Mouse (Mus musculus) skeletal muscle tissue, adult 2 months (tissue): ENCODE results near the gene Rpap1.

Experiments
- DNase-seq: peaks from one replicate; pipeline ENCODE4 v3.0.0-alpha.2; 2012; ENCODE audit warnings: low read depth, low spot score

Gene Rpap1

DNA sequence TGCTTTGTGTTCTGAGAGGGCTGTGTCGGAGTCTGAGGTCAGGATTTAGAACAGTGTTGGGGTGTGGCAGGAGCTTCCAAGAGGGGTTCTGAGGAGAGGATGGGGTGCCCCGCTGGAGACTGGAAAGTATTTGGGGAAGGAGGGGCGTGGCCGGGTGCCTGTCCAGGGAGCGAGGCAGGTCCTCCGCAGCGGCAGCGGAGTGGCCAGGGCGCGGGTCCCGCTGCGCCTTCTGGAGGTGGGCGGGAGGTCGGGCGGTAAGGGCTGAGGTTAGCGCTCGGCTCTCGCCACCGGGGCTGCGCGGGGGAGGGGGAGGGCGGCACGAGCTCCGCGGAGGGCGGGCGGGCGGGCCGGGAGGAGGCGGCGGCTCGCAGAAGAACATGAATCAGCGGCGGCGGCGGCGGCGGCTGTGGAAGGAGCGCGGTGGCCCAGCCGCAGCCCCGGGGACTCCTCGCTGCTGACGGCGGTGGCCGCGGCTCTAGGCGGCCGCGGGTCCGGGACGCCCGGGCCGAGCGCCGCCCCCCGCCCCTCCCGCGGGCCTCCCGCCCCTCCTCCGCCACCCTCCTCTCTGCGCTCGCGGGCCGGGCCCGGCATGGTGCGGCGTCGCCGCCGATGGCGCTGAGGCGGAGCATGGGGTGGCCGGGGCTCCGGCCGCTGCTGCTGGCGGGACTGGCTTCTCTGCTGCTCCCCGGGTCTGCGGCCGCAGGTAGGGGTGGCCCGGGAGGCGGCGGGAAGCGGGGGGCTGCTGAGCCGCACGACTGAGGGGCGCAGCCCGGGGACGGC is 12.0 kb upstream of the Rpap1 start:
- no peak for DNase-seq

GRCm38 (mm10) chr2:119798246-119798927 is 11.1 kb upstream of the Rpap1 start:
- DNase-seq, result peak; percentile 22

DNA sequence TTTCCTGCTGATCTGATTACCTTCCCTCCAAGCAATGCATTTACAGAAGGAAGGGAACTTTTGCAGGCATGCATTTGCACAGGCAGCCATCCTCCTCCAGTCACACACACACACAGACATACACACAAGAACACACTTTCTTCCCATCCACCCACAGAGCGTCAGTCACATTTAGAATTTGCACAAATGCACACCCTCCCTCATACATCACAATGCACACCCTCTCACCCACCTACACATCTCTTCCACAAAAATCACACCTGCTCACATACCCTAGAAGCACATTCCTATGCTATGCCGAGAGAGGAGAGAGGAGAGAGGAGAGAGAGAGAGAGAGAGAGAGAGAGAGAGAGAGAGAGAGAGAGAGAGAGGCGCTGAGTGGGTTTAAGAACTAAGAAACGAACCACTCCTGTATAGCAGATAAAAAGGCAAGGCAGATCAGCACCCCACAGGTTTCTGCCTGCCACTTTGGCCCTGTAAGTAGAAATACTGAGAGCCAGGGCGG is 10.0 kb upstream of the Rpap1 start, which contains the start of gene Tyro3:
Gene Tyro3 (plus strand): TSS at position 455 of the 505 bp plus-strand sequence.
- DNase-seq, result no peak

- DNase-seq, result no peak
Observed at GRCm38 (mm10) chr2:119789996-119790395, 2.7 kb upstream of the Rpap1 start.

DNA sequence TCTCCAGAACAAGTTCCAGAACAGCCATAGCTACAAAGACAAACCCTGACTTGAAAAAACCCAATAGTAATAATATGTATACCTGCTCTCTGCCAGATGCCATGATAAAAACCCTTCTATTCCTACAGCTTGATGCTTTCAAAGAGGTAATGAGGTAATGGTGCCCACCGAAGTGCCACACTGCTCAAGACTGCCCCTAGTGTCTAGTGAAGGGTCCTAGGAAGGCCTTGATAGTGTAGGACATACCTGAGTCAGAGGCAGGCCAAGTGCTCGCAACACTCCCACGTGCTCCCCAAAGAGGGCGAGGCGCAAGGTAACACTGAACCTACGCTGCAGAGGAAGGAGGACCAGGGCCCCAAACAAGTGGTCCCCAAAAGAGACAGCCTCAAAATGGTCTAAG is 20.1 kb downstream of the Rpap1 start:
- DNase-seq, result no peak

DNA sequence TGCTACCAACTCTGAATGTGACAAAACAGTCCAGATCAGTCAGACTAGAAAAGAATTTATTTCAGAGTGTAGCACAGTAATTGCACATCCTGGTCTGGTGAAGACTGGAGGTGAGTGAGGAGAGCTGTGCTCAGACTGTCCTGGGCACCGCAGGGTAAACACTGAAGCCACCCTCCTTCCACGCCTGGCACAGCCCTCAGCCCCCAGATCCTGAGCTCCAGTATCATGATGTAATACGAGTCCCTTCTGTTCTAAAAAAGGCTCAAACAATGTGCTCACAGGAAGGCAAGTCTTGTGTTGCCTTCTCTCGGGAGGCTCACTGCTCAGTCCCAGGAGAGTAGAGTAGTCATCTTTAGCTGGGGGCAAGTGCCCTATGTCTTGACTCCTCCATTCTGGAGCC is 23.4 kb downstream of the Rpap1 start:
- no peak for DNase-seq

- DNase-seq, result no peak
Observed at GRCm38 (mm10) chr2:119762276-119762675, 25.1 kb downstream of the Rpap1 start.

GRCm38 (mm10) chr2:119760251-119760650 is 27.1 kb downstream of the Rpap1 start, which contains the start of gene Ltk:
Ltk (minus strand) TSS chr2:119760431.
- no peak for DNase-seq

- no peak for DNase-seq
Observed at GRCm38 (mm10) chr2:119758844-119759835, 28.2 kb downstream of the Rpap1 start.

DNA sequence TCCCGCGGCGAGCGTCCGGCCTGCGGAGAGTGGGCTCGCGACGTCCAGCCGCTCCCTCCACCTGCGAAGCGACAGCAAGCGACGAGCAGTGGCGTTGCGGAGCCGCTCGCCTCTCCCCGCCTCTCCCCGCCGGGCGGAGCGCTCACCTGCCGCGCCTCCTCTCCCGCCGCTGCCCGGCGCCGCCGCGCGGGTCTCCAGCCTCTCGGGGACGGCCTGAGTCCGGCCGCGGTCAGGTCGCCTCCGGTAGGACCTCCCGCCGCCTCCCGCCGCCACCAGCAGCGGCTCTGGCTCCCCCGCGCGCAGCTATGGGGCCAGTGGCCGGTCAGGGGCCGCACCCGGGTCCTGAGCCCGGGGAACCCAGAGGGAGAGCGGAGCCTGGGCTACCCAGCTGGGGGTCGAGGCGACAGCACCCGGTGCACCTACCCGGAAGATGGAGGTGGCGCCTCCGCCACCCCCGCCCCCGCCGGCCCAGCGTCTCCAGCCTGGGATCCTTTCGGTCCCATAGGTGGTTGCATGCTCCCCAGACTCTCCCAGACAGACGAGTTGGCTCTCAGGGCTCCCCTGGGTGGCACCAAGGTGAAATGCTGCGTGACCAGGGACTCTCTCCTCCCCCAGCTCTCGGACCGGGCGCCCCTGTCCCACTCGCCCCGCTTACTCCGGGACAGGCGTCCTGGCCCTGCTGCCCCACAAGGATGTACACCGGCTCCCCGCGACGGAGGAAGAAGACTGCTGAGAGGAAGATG is 29.1 kb downstream of the Rpap1 start:
- DNase-seq, result no peak

DNA sequence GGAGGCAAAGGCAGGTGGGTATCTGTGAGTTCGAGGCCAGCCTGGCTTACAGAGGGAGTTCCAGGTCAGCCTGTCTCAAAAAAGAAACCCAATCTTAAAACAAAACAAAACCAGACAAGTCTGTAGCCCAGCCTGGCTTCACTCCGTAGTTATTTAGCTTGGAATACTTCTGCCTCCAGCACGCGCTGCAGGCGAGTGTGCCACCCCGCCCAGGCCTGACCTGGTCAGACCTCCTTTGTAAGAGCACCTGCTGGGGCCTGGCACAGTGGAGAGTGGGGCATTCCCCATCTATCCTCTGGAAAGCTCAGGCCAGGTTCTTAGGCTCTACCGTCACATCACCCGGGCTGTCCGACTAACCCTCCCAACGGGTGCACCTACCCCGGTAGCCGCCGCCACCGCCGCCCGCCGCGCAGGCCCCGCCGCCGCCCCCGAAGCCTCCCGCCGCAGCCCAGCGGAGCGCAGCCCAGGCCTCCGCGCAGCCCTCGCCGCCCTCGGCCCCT is 29.7 kb downstream of the Rpap1 start:
- no peak for DNase-seq

DNA sequence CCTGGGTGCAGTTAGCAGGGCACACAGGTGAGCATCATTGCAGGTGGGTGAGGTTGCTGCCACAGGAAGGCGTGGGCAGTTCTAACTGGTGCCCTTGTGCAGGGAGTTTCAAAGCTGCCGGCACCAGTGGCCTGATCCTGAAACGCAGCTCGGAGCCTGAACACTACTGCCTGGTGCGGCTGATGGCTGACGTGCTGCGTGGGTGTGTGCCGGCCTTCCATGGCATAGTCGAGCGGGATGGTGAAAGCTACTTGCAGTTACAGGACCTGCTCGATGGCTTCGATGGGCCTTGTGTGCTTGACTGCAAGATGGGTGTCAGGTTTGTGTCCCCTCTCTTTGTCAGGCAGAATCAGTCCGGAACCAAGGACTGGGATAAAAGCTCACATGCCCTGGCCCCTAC is 38.1 kb downstream of the Rpap1 start:
- no peak for DNase-seq

DNA sequence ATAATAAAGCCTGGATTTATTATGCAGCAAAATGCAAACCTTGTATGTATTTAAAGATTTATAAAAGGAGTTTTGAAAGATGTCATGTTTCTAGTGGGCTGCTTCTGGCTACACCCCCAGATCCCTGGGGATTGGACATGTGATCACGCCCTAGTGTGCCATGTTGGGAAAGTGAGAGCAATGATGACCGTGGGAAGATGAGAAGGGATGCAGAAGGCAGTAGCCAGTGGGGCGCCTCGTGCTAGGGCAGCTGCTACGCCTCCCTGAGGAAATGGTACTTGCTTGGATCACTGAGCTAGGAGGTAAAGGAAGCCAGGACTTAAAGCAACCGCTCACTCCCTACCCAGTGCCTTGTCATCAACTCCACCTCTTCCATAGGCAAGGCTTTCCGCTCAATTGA is 39.8 kb downstream of the Rpap1 start:
- no peak for DNase-seq

- no peak for DNase-seq
Observed at GRCm38 (mm10) chr2:119745281-119745680, 42.1 kb downstream of the Rpap1 start.

- DNase-seq, result no peak
Observed at GRCm38 (mm10) chr2:119744163-119745111, 42.9 kb downstream of the Rpap1 start.

DNA sequence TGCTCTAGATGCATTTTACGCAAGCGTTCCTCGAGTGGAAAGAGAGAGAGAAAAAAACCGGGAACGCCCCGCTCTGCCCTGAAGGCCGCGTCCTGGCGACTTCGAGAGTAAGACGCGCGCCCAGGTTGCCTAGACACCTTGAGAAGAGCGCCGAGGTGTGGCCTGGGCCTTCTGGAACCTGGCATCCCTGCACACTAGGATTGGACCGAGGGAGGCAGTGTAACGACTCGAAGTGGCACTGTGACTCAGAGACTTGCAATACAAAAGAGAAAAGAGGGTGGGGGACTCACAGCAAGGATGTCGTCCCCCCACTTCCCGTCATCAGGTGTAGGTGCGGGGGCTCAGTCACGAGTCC is 43.6 kb downstream of the Rpap1 start:
- DNase-seq, result no peak

- DNase-seq, result no peak
Observed at GRCm38 (mm10) chr2:119743176-119743807, 44.0 kb downstream of the Rpap1 start.

DNA sequence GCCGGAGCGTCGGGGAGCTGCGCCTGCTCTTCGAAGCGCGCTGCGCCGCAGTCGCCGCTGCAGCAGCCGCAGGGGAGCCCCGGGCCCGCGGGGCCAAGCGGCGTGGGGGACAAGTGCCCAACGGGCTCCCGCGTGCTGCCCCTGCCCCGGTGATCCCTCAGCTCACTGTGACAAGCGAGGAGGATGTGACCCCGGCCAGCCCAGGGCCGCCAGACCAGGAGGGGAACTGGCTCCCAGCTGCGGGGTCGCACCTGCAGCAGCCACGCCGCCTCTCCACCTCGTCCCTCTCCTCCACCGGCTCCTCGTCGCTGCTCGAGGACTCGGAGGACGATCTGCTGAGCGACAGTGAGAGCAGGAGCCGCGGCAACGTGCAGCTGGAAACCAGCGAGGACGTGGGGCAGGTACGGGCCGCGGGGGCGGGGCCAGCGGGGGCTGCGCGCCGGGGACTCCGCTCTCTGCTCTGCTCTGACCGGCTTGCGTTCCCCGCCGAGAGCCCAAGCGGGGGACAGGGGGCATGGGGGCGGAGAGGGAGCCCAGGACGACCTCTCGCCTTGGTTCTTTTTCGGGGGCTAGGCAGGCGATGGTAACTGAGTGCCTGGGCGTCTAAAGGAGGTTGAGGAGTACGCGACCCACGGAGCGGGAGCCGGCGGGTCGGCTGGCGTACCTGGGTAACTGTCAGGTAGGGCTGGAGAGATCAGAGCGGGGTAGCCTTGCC is 44.7 kb downstream of the Rpap1 start:
- DNase-seq, result no peak
